Mouse (Mus musculus) lung, postnatal 14 days (tissue): ENCODE data around the gene Sfswap.

ENCODE experiments used
- DNase-seq: peaks from one replicate; pipeline ENCODE4 v3.0.0; 2021

Sfswap gene

DNA sequence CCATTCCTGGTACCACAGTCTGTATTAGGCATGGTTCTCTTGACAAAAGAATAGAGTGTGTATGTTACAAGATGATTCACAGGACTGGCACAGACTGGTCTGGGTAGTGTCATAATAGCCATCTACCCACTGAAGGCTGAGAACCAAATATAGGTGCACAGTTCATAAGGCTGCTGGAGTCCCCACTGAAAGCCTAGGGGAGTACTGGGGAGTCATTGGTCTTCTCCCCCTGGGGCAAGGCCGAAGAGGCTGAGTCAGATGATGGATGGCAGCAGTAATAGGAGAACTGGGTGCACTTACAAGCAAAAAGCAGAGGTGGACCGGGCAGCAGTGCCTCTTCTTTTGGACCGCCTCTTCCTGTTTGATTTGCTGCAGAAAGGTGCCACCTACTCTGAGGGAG, 32.7 kb downstream of the Sfswap start:
- DNase-seq: no peak

DNA sequence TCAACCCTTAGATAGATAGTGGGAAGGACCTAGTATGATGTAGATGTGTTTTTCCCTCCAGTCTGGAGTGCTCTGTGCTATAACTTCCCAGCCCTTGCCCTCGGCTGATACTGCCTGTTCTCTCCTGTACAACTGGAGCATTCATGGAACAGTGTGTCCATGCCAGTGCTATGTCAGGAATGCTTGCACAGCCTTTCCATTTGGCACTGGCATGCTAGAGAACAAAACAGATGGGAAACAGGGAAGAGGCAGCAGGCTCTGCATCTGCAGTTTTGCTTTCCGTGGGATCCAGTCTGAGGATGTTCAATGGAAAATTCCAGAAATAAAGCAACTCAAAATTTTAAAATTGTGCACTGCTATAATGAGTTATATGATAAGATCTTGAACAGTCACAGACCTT, 33.5 kb downstream of the Sfswap start:
- DNase-seq: peak; percentile 31

DNA sequence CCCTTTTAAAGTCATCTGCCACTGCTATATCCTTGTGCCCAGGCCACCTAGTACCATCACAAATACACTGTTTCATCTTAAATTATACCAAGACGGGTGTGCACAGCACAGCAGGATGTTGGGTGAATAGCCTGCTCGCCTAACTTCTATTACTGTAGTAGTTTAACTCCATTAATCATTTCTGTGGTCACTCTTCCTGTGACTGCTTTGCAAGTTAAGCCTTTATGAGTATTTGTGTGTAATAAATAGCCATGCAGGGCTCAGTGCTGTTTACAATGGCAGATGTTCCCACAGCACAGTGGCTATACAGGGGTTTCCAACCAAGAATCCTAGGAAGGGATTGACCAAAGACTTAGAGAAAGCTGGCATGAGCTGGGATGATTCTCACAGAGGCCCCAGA, 34.0 kb downstream of the Sfswap start:
- DNase-seq: no peak

DNA sequence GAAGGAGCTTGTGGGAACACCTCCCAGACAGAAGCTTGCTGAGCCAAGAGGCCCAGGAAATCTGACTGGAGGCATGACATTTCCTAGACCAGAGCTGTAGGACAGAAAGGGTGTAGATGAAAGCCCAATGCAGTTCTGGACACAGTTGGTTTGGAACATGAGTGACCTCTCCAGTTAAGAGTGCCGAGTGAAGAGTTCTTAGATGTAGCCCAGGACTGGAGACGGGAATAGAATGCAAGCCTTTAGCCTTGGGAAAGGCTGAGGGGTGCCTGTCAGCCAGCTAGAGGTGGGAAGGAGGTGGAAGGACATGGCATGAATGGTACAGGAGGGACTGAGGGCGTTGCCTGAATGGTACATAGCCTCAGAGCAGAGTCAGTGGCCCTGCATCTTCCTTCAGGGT, 34.4 kb downstream of the Sfswap start:
- DNase-seq: no peak

DNA sequence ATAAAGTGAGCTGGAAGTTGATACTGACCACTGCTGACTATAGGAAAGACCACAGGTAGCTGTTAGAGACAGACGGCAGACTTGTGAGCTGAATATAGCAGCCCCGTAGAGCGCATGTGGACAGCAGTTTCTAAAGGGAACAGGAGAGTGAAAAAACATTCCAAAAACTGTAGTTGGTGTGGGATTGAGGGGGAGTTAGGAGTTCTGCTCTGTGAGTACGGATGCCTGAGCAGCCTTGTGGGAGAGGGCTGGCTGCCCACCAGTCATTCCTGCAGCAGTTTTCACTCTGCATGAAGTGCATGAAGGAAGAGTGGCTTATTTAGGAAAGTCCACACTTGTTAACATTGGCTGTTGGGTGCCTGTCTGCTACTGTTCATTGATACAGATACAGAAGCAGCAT, 37.8 kb downstream of the Sfswap start:
- DNase-seq: no peak

DNA sequence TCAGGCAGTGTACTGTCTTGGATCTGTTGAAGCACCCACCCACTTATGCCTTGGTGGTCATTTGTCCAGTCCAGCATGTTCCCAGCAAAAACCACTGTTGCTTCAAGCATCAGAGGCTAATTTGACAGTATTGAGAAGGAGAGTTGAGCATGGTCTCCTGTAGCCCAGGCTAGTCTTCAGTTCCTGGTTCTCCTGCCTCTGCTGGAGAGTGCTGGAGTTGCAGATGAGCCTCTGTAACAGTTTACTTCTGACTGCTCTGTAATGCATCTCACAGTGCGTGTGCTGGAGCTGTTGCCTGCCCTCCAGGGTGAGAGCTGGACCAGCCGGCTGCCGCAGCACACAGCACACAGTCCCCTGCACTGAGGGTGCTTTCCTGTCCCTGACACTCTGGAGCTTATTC, 41.2 kb downstream of the Sfswap start:
- no peak for DNase-seq

DNA sequence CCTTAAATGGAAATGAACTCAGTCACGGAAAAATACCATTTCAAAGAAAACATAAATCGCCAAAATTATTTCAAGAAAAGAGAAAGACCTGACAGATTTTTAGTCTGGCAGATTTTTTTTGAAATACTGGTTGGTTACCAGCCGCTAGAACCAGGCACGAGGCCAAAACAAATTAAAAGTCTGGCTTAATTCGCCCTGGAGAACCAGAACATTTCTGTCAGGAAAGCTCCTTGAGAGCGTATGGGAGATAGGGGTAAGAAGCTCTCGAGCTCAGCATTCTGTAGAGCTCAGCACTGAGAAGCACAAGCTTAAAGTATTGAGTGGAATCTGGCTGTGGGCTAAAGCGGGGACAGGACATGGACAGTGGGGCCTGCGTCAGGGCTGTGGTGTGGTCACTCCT, 44.8 kb downstream of the Sfswap start:
- DNase-seq: peak; percentile 16

DNA sequence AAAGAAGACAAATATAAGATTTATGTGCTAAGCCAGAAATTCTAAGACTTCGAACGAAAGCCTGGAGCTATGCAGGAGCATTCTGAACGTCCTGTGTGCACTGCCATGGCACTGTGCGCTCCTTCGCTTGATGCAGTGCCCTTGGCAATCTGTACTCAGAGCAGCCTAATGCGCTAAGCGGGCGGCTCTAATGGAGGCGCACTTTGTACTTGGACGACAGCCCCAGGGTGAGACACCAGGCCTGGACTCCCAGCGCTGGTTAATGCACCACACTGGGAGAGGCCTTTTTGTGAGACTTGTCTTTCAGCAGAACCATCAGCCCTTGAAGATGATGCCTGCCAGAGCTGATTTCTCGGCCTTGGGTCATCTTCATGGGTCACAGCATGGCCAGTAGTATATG, 48.7 kb downstream of the Sfswap start:
- DNase-seq: no peak

DNA sequence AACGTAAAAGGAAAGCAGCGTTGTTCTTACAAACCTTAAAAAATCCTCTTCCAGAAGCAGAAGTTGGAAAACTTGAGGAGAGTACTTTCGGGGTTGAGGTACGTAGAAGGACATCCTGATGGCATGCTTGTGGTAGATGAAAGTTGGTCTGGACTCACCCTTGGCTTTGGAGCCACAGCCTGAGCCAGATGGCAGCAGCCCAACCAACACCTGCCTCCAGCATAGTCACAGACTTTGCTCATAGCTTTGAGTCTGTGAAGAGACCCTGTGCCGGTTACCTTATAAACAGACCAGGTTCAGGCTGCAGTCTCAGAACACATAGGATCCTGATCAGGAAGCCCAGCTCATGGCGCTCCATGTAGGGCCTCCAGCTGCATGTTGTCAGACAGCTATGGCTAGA, 49.8 kb downstream of the Sfswap start:
- no peak for DNase-seq

DNA sequence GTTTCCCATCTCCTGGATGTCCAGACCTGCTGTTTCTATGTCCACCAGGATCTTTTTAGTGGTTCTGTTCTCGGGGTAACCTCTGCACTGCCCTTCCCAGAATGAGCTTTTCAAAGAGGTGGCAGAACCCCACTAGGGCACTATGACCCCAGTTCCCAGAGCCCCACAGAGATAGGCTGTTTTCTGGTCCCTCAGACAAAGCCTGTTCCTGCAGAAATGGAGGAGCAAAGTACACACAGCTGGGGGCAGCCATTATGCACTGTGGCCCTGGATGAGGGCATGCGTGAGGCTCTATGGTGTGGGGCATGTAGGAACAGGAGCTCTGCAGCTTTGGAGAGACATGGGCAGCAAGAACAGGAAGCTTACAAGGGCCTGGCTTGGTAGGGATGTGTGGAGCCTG, 51.0 kb downstream of the Sfswap start:
- no peak for DNase-seq

DNA sequence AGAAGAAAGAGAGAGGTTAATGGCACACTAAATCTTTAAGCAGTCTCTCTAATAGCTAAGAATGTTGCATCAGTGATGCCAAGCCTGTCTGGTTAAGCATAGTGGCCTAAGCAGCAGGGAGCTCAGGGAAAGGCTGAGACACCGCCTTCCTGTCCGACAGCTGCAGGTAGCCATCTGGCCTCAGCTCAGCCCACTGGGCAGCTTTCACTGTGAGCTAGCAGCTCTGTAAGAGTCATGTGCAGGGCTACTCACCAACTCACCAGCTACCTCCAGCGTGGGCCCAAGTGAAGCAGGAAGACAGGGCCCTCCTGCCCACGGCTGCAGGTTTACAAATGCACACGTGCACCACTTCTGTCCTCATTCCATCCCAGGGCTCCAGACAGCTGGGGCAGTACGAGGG, 52.6 kb downstream of the Sfswap start:
- DNase-seq: no peak

DNA sequence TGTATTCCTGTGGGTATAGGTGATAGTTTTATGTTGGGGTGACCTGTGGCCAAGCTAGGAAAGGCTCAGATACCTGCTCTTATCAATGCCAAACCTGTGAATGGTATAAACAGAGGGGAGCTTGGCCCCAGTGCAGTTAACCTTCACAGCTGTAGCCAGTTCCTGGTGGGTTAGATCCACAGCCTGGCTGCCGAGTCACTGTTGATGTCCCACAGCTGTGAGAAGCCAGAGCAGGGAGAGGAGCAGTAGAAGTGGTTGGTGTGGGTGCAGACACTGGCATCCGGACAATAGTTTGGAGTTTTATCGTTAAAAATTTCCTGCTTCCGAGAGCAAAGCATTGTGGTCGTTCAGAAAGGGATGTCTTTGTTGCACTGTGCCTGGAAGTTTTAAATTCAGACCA, 57.6 kb downstream of the Sfswap start:
- DNase-seq: no peak

DNA sequence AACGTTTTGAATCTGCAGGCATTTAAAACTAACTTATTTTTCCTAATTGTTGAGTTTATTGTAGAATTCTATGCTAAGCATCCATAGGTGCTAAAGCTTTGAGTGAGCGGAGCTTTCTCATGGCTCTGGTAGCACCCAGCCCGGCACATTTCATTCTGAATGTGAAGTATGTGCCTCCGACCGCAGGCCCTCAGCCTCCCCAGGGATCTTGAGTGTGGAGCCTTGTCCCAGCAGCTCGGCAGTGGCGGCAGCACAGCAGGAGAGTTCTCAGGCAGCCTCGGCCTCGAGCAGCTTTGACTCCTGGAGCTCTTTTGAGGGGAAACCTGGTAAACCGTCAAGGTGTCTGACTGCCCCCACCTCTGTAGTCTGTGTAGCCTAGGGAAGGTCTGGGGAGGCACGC, 58.3 kb downstream of the Sfswap start:
- DNase-seq: no peak

DNA sequence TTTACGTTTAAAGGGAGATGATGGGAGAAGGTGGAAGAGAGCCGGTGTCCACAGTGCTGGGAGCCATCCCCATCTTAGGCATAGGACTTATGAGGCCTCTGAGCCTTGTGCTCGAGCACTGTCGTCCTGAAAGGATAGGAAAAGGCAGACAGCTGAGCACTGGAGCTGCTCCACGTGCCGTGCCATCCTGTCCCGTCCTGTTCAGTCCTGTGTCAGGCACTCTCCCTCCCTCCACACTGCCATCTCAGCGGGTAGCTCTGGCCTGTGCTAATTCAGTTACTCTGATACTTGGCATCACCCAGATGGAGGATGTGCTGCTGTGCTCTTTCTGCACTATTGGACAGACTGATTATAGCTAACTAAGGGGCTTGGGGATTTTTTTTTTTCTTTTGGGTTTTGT, 61.3 kb downstream of the Sfswap start:
- DNase-seq: no peak

DNA sequence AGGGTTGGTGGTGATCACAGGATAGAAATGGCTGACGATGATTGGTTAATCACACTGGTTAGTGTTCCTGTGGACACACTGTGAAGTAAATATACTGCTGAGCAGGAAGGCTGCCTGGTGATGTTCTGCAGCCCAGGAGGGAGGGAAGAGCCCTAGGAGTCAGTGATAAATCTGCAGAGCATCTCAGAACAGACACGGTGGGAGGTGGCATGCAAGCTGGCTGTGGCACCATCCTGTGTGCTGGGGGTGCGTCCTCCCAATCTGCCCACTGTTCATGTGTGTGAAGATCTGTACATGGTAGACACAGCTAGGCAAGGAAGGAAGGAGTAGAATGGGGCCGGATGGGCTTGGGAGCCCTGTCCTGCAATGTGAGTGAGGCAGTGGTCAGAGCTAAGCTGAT, 67.6 kb downstream of the Sfswap start:
- DNase-seq: no peak

DNA sequence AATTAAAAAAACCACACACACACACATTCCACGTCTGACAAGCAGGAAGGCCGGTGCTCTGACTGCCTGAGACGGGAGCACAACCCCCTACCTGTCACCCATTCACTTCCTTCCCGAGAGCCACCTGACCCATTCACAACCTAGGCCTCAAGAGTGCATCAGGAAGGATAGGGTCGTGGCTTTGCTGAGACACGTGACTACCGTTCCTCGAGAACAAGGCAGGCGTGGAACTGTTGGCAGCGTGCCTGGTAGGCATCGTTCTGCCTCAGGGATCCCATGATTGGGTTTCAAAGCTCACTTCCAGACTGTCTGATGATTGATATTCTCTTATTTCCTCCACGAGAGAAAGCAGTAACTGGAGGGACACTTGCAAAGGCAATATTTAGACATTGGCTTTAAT, 77.2 kb downstream of the Sfswap start:
- no peak for DNase-seq

DNA sequence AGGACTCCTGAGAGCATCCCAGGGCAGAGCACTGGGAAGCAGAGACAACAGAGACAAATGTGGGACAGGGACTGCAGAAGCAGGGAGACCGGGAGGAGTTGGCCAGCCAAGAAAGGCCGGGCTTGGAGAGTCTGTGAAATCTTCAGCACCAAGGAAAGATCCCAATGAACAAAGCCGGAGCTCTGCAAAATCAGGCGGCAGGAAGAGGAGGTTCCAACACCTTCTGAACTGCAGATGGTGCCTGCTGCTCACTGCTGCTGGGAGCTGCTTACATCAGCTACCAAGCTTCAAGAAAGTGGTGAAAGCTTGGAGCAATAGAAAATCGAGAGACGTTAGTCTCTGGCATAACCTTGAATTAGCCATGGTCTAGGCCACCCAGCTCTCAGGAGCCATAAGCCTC, 79.0 kb downstream of the Sfswap start:
- DNase-seq: no peak

DNA sequence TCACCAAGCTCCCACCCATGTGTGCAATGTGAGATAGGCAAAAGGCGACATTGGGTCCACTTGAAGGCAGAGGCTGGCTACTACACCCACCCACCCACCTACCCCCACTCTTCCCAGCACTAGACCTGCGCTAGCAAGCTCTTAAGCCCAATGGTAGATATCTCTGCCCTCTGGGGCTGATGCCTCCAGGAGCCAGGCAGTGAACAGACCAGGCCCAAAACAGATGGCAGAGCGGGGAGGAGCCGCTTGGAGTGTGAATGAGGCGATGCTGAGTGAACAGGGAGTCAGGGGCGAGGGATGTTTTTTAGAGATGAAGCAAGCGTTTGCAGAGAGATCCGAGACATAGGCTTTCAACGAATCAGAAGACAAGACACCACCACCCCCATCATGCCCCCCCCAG, 79.6 kb downstream of the Sfswap start:
- DNase-seq: no peak

DNA sequence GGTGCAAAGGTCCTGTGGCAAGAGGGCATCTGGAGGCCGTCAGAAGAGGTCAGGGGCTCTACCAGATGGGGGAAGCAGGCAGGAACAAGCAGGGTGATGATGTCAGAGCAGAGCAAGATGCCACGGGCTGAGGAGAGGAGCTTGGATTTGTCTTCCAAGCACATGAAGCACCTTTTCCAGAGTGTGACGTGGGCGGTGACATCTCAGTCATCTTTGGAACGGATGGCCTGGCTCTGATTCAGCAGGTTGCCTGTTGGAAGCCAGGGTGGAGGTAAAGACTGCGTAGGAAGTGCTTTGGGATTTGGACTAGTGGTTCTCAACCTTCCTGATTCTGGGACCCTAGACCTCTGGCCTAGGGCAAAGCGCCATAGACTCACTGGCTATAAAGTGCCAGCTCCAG, 80.0 kb downstream of the Sfswap start:
- no peak for DNase-seq

DNA sequence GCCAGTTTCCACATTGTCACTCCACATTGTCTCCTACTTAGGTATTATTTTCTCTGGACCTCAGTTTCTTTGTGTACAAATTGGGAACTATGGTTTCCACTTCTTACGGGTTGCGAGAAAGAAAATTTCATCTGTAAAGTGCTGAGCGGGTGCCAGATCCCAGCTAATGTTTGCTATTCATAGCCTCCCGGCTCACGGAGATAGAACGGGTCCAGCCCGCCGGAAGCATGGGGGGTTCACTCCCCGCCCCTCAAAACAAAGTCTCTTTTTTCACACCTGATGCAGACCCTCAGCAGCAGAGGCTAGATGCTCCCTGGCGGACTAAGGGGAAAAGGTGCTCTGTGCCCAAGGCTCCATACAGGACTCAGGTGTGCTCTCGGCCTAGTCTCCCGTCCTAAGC, 82.3 kb downstream of the Sfswap start:
- DNase-seq: no peak

DNA sequence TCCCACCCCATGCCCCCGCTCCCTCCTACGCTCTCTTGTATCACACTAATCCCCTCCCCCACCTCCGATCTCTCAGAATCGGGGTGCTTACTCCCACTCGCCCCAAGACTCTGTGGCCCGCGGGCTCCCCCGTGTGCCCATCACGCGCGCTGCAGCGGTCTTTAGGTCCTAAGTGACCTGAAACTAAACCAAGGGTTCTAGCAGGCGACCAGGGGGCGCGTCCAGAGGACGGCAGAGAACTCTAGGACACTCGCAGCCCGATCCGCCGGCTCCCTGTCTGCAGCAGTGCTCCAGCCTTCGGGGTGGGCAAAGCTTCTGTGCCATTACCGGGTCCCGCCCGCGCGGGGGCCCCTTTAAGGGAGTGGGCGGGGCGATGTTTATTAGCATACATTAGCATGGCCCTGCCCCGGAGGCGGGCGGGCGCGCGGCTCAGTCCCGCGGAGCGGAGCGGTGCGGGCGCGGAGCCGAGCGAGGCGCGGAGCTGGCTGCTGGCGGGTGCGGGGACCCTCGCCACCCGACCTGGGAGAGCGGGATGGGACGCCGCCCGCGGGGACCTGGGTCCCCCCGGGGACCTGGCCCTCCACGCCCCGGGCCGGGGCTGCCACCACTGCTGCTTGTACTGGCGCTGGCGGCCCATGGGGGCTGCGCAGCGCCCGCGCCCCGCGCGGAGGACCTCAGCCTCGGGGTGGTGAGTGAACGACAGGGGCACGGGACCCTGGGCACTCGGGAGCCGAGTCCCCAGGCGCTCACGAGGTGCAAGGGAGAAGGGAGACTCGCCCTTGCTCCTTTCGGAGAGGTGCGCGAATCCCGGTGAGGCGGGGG, 83.0 kb downstream of the Sfswap start, which contains the start of gene Mmp17:
Gene Mmp17 (plus strand): TSS at position 409 of the 822 bp plus-strand sequence.
- DNase-seq: peak; percentile 86

DNA sequence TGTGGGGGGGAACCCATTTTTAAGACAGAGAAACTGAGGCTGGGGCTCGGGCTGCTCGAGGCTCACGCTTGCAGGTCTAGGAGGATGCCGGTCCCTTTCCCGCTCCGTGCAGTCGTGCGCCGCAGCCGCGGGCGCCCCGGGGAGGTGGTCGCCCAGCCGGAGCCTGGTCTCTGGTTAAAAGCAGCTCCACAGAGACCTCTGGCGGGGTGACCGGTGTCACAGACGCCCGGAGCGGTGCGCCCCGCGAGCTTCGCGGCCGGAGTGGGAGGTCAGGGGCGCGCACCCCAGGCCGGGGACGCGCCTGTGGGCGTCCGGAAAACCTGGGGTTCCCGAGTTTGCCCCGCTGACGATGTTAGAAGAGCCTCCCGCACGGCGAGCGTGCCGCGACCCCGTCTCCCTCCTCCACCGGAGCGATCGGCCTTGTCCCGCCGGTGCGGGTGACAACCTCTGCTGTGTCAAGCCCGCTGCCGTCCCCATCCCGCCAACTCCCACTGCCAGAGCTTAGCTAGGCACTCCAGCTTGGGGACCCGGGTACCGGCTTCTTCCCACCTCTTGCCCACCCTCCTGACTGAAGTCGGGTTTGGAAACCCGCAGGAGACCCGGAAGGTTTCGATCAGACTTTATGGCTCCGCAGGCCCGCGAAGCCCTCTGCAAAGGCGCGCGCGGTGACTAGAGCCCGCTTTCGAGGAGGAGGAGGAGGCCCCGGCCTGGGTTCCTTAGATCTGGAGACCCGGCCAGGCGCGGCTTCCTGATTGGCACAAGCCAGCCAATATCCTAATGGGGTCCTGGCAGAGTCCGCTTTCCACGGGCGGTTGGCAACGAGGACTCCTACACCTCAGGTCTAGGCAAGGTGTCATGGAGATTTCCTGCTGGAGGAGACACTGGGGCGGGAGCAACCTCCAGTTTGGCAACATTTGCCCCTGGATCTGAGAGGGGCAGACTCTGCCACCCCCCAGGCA, 83.8 kb downstream of the Sfswap start:
- DNase-seq: peak; percentile 20

DNA sequence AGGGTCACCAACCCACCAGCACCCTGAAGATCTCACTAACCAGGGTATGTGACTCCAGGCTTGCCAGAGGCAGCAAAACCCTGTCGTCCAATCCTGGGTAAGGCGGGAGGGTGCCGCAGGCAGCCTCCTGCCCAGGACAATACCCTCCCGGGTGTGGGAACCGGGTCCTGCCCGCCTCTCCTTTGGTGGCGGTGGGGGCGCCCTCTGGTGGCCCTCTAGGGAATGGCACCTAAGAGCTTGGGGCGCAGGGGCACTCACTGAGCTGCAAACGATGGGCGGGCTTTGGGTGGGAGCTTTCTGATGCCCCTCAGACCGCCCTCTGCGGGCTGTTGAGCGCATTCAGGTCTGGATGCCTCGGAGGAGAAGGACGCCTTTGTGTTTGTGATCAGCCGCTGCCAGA, 85.0 kb downstream of the Sfswap start:
- peak; percentile 85 for DNase-seq

DNA sequence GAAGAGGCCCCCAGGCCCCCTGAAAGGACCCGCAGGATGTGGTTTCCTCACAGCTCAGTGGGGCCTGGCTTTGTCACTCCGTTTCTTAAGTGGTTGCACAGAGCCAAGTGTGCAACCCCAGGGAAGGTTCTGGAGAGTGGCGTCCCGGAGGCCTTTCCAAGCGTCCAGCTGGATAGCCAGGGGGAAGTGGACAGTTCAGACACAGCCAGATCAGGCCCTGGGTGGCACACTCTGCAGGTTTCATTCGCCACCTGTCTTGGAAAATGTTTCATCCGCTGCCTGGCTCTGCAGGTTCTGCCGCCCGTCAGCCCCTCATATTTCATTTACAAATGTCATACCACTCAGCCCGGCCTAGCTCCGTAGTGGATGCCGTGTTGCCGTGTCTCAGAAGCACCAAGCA, 85.5 kb downstream of the Sfswap start:
- no peak for DNase-seq
